Mouse (Mus musculus) brain, embryonic 14.5 days (tissue): ENCODE results near the gene Mcm6.

ENCODE experiments used
- CTCF ChIP-seq: fragments of 200-500 bp; IDR thresholded peaks from 2 replicates; pipeline ENCODE4 v1.5.1; 2012; ENCODE audit warnings: inconsistent platforms, mild to moderate bottlenecking, moderate library complexity, borderline replicate concordance; ENCODE audit not compliant: insufficient read depth, insufficient read length; ENCODE audit errors: extremely low read depth
- POLR2A ChIP-seq: fragments of 200-500 bp; IDR thresholded peaks from 2 replicates; pipeline ENCODE4 v1.6.1; 2012; ENCODE audit warnings: mild to moderate bottlenecking, inconsistent platforms, borderline replicate concordance; ENCODE audit not compliant: poor library complexity, insufficient read depth, insufficient read length, severe bottlenecking; ENCODE audit errors: extremely low read depth

DNA sequence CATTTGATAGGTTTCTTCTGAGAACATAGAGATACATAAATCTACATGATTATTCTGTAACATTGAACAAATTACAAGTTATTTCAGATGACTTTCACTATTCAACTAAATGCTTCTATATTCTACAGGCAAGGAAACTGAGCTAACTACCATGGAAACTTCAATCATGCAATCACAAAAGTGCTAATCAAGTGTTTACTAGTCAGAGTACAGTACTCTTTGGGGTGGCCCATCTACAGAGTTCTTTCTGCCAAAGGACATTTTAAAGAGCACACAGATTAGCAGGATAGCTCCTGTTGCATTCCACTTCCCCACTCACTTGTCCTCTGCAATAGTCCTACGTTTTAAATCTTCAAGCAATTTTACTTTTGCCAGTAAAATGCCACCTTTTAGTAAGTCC is 46.2 kb upstream of the Mcm6 start:
- TF ChIP-seq POLR2A (no peak), CTCF (no peak)
